Mouse (Mus musculus): ENCODE data around the gene Nod2.

- TF ChIP-seq CTCF (IDR thresholded peaks at IDR 0.05; ENCODE audit: borderline replicate concordance, insufficient read depth, low read length) (no peak), POLR2A (IDR thresholded peaks at IDR 0.05; ENCODE audit: low read depth, low read length) (no peak)
These were observed 44.8 kb downstream of the Nod2 start for GRCm38 (mm10) chr8:88691961-88692360.
